Mouse (Mus musculus) olfactory bulb, adult 2 months (tissue): Measurements from ENCODE around the gene Cdca4. TPM values are rescaled to one million over a fixed set of nuclear protein-coding genes. Genes with fewer than 3 reads are reported as not detected.

Experiments
- H3K27ac ChIP-seq: fragments of 200-500 bp; 2 replicates; pipeline ENCODE4 v1.5.1; 2012; ENCODE audit warnings: low read depth, low read length; ENCODE audit not compliant: insufficient read depth
- H3K4me1 ChIP-seq: fragments of 200-500 bp; 2 replicates; pipeline ENCODE4 v1.6.1; 2012; ENCODE audit warnings: low read length; ENCODE audit not compliant: control insufficient read depth, insufficient read depth
- H3K4me3 ChIP-seq: fragments of 200-500 bp; 2 replicates; pipeline ENCODE4 v1.5.1; 2012; ENCODE audit warnings: mild to moderate bottlenecking, low read depth, low read length, moderate library complexity; ENCODE audit not compliant: insufficient read depth
- CTCF ChIP-seq: fragments of 200-500 bp; IDR thresholded peaks from 2 replicates; pipeline ENCODE4 v1.5.1; 2012; ENCODE audit warnings: low read depth, mild to moderate bottlenecking, low read length, moderate library complexity; ENCODE audit not compliant: insufficient read depth
- POLR2A ChIP-seq: fragments of 200-500 bp; IDR thresholded peaks from 2 replicates; pipeline ENCODE4 v1.6.1; 2012; ENCODE audit warnings: mild to moderate bottlenecking, low read depth, low read length, moderate library complexity; ENCODE audit not compliant: insufficient read depth
- WGBS: fragments of 180-500 bp; shearing (Covaris S2); methylation state at CpG from one replicate; pipeline ENCODE4 v1.1.7; 2018; 5-methylcytosine and 5-hydroxymethylcytosine counted together
- polyA plus RNA-seq: library from polyadenylated mRNA; stranded (reverse); fragments of >200 nt; gene quantifications from 2 replicates; pipeline ENCODE4 v1.2.4, GENCODE M21; 2012; ENCODE audit warnings: low replicate concordance; ENCODE audit not compliant: missing spikeins, insufficient read depth, insufficient read length

Cdca4 gene
- polyA plus RNA-seq, 1 experiment = not detected

GRCm38 (mm10) chr12:112797672-112798331 is 31.4 kb downstream of the Cdca4 start:
- WGBS = 18% methylated on average over 15 of the region's 15 CpGs
- H3K4me1 ChIP-seq = peaks cover 67% of the 10 kb centered on the region

GRCm38 (mm10) chr12:112796551-112797510 is 32.4 kb downstream of the Cdca4 start:
- no peak overlapping the region; the same call in 1 of the 2 replicates for H3K4me3 ChIP-seq
- H3K4me1 ChIP-seq = peaks cover 62% of the 10 kb centered on the region
- TF ChIP-seq POLR2A (no peak), CTCF (no peak)
- WGBS = 57% methylated on average over 17 of the region's 17 CpGs
- peak overlapping the region; percentile 37 for H3K27ac ChIP-seq

More at GRCm38 (mm10) chr12:112797672-112798331, 31.4 kb downstream of the Cdca4 start:
- TF ChIP-seq CTCF (no peak), POLR2A (no peak)
- Histone ChIP-seq H3K27ac (peak overlapping the region; percentile 49), H3K4me3 (no peak overlapping the region)

GRCm38 (mm10) chr12:112795466-112796104 is 33.6 kb downstream of the Cdca4 start:
- WGBS = 51% methylated on average over 18 of the region's 18 CpGs
- TF ChIP-seq POLR2A = no peak
- no peak for TF ChIP-seq CTCF
- H3K27ac ChIP-seq = no peak overlapping the region
- peaks cover 55% of the 10 kb centered on the region for H3K4me1 ChIP-seq
- H3K4me3 ChIP-seq = no peak overlapping the region

- no peak overlapping the region for H3K4me3 ChIP-seq
- no peak for TF ChIP-seq CTCF
- TF ChIP-seq POLR2A = no peak
- no peak overlapping the region for H3K27ac ChIP-seq
- 90% methylated on average over 5 of the region's 5 CpGs for WGBS
- peaks cover 54% of the 10 kb centered on the region for H3K4me1 ChIP-seq
These were observed 34.2 kb downstream of the Cdca4 start for GRCm38 (mm10) chr12:112794998-112795397.

- WGBS = 53% methylated on average over 7 of the region's 7 CpGs
- H3K4me1 ChIP-seq = peaks cover 54% of the 10 kb centered on the region
- no peak overlapping the region for H3K4me3 ChIP-seq
- no peak overlapping the region for H3K27ac ChIP-seq
- TF ChIP-seq POLR2A = no peak
- TF ChIP-seq CTCF = no peak
These were observed 34.8 kb downstream of the Cdca4 start for GRCm38 (mm10) chr12:112794356-112794816.

- Histone ChIP-seq H3K27ac (no peak overlapping the region), H3K4me1 (peaks cover 50% of the 10 kb centered on the region), H3K4me3 (no peak overlapping the region)
- TF ChIP-seq POLR2A = no peak
- no peak for TF ChIP-seq CTCF
- 82% methylated on average over 13 of the region's 13 CpGs for WGBS
These were observed 35.4 kb downstream of the Cdca4 start for GRCm38 (mm10) chr12:112793601-112794355.

- 70% methylated on average over 8 of the region's 8 CpGs for WGBS
- TF ChIP-seq CTCF (no peak), POLR2A (no peak)
- peaks cover 26% of the 10 kb centered on the region for H3K4me1 ChIP-seq
- no peak overlapping the region for H3K27ac ChIP-seq
- no peak overlapping the region for H3K4me3 ChIP-seq
These were observed 38.2 kb downstream of the Cdca4 start for GRCm38 (mm10) chr12:112791026-112791425.

GRCm38 (mm10) chr12:112774481-112774880 is 54.7 kb downstream of the Cdca4 start:
- WGBS = 95% methylated on average over 10 of the region's 10 CpGs
- no peak overlapping the region for H3K4me3 ChIP-seq
- no peaks in the 10 kb centered on the region for H3K4me1 ChIP-seq
- no peak overlapping the region for H3K27ac ChIP-seq
- TF ChIP-seq POLR2A (no peak), CTCF (no peak)
